Mouse (Mus musculus) liver, embryonic 13.5 days (tissue): ENCODE results near the gene Amz2. TPM values are rescaled to one million over a fixed set of nuclear protein-coding genes. Genes with fewer than 3 reads are reported as not detected.

ENCODE experiments used
- ATAC-seq: fragments of 200-750 bp; cut with Nextera tagmentation; 2 replicates; pipeline ENCODE4 v1.8.0; 2017; ENCODE audit warnings: low read depth, mild to moderate bottlenecking, moderate number of reproducible peaks, moderate library complexity
- DNase-seq: peaks from one replicate; pipeline ENCODE4 v3.0.0; 2022
- H3K27ac ChIP-seq: fragments of 300-500 bp; sonication (generic); 2 replicates; pipeline ENCODE4 v1.5.1; 2015; ENCODE audit warnings: moderate library complexity, mild to moderate bottlenecking, inconsistent platforms
- H3K27me3 ChIP-seq: fragments of 300-500 bp; sonication (generic); 2 replicates; pipeline ENCODE4 v1.6.1; 2015; ENCODE audit warnings: mild to moderate bottlenecking, inconsistent platforms
- H3K36me3 ChIP-seq: fragments of 300-500 bp; sonication (generic); 2 replicates; pipeline ENCODE4 v1.6.1; 2015; ENCODE audit warnings: mild to moderate bottlenecking, inconsistent platforms
- H3K4me1 ChIP-seq: fragments of 300-500 bp; sonication (generic); replicated peaks from 2 replicates; pipeline ENCODE4 v1.6.1; 2015; ENCODE audit warnings: inconsistent platforms
- H3K4me2 ChIP-seq: fragments of 300-500 bp; sonication (generic); 2 replicates; pipeline ENCODE4 v1.6.1; 2015; ENCODE audit warnings: inconsistent platforms, mild to moderate bottlenecking, moderate library complexity
- H3K4me3 ChIP-seq: fragments of 300-500 bp; sonication (generic); replicated peaks from 2 replicates; pipeline ENCODE4 v1.5.1; 2015; ENCODE audit warnings: mild to moderate bottlenecking, inconsistent platforms
- H3K9ac ChIP-seq: fragments of 300-500 bp; sonication (generic); 2 replicates; pipeline ENCODE4 v1.6.1; 2015; ENCODE audit warnings: mild to moderate bottlenecking, inconsistent platforms
- H3K9me3 ChIP-seq: fragments of 300-500 bp; sonication (generic); replicated peaks from 2 replicates; pipeline ENCODE4 v1.6.1; 2016; ENCODE audit warnings: inconsistent platforms
- WGBS: fragments of 180-500 bp; shearing (Covaris S2); methylation state at CpG from one replicate; pipeline ENCODE4 v1.1.7; 2015; ENCODE audit not compliant: insufficient replicate concordance; 5-methylcytosine and 5-hydroxymethylcytosine counted together
- polyA plus RNA-seq: library from polyadenylated mRNA; unstranded; fragments of >200 nt; fragmentation: Nextera tagmentation; extraction: Ambion mirVana; gene quantifications from 2 replicates; pipeline ENCODE4 v1.2.1, GENCODE M21; 2015

Gene Amz2
- polyA plus RNA-seq, 1 experiment from 2014 or later = 14.6 TPM

GRCm38 (mm10) chr11:109443468-109444263 lies 17.9 kb downstream of the Amz2 start:
- Histone ChIP-seq H3K9me3 (no peaks in the 10 kb centered on the region), H3K9ac (no peak overlapping the region), H3K4me1 (peaks cover 49% of the 10 kb centered on the region), H3K27ac (peak overlapping the region; percentile 50; the same call in 1 of the 2 replicates), H3K27me3 (no peaks in the 10 kb centered on the region), H3K4me3 (no peak overlapping the region), H3K4me2 (no peak overlapping the region), H3K36me3 (peaks cover 4% of the 10 kb centered on the region; the same call in 1 of the 2 replicates)
- DNase-seq = no peak
- ATAC-seq = peak; percentile 14; the same call in 1 of the 2 replicates
- WGBS = 66% methylated on average over 8 of the region's 8 CpGs

DNA sequence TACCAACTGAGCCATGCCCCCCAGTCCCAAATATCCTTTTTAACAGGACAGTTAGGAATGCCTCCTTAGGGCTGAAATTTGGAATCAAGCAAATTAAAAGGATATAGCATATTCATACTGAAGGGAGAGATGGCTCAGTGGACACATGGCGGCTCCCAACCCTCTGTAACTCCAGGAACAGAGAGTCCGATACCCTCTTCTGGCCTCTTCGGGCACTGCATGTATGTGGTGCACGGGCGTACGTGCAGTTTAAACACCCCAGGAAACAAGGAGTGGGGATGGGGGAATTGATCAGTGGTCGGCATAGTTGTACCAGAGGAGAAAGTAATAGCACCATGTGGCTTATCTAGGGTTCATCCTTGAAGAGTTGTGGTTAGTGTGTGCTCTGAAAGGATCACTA lies 18.9 kb downstream of the Amz2 start:
- H3K27me3 ChIP-seq = no peaks in the 10 kb centered on the region
- DNase-seq (no peak), ATAC-seq (no peak)
- H3K27ac ChIP-seq = no peak overlapping the region
- H3K4me3 ChIP-seq = no peak overlapping the region
- H3K9ac ChIP-seq = no peak overlapping the region
- peaks cover 12% of the 10 kb centered on the region for H3K36me3 ChIP-seq
- no peaks in the 10 kb centered on the region for H3K9me3 ChIP-seq
- peaks cover 45% of the 10 kb centered on the region for H3K4me1 ChIP-seq
- 45% methylated on average over 7 of the region's 7 CpGs for WGBS
- H3K4me2 ChIP-seq = no peak overlapping the region

GRCm38 (mm10) chr11:109445438-109446035 lies 19.8 kb downstream of the Amz2 start:
- peaks cover 20% of the 10 kb centered on the region for H3K36me3 ChIP-seq
- H3K27me3 ChIP-seq = no peaks in the 10 kb centered on the region
- ATAC-seq (peak; percentile 78), DNase-seq (no peak)
- H3K27ac ChIP-seq = no peak overlapping the region
- WGBS = 44% methylated on average over 13 of the region's 13 CpGs
- peaks cover 36% of the 10 kb centered on the region for H3K4me1 ChIP-seq
- no peak overlapping the region for H3K4me3 ChIP-seq
- H3K9ac ChIP-seq = 0 out of 2 replicates have a peak overlapping the region, but pooled peaks have one; percentile 18
- no peaks in the 10 kb centered on the region for H3K9me3 ChIP-seq
- no peak overlapping the region for H3K4me2 ChIP-seq

- WGBS = 60% methylated on average over 11 of the region's 11 CpGs
- ATAC-seq (peak; percentile 47; the same call in 1 of the 2 replicates), DNase-seq (no peak)
- Histone ChIP-seq H3K4me2 (no peak overlapping the region), H3K9me3 (no peaks in the 10 kb centered on the region), H3K27ac (no peak overlapping the region), H3K9ac (no peak overlapping the region), H3K4me3 (no peak overlapping the region), H3K36me3 (peaks cover 76% of the 10 kb centered on the region), H3K27me3 (no peaks in the 10 kb centered on the region), H3K4me1 (peaks cover 15% of the 10 kb centered on the region)
Measured at GRCm38 (mm10) chr11:109451169-109451568, 25.4 kb downstream of the Amz2 start.

DNA sequence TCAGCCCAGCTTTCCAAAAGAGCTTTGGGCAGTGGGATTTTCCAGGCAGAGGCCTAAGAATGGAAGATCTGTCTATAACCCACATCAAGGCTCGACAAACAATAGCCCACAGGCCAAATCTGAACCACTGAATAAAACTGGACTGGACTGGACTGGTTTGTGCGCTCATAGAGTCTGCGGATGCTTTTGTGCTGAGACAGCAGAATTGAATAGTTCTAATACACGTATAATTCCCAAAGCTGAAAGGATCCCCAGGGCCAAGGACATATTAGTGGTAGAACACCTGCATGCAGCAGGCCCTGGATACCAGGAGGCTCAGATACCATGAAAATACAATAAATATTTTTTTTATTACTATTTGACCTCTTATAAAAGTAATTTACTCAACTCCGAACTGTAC lies 30.5 kb downstream of the Amz2 start:
- H3K36me3 ChIP-seq = peaks cover 99% of the 10 kb centered on the region

DNA sequence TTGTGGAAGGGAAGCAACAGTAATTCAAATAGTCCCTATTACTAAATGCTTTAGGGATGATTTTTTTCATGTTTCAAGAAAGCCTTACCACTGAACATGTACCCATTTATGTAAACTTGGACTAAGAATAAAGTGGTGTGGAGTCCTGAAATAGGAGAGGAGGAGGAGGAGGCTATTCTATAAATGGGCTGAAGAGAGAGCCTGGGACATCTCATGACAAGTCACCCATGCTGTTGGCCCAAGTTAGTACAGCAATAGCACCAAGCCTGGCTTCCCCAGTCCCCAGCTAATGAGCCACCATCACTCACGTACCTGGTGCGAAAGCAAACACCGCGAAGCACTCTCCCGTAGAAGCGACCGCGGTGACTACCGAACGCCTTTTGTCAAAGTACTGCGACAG lies 32.4 kb downstream of the Amz2 start:
- 94% methylated on average over 11 of the region's 11 CpGs for WGBS
- Histone ChIP-seq H3K27me3 (no peaks in the 10 kb centered on the region), H3K27ac (no peak overlapping the region), H3K4me2 (no peak overlapping the region), H3K9me3 (no peaks in the 10 kb centered on the region), H3K36me3 (peaks cover 100% of the 10 kb centered on the region), H3K4me1 (peaks cover 20% of the 10 kb centered on the region; the same call in 1 of the 2 replicates), H3K4me3 (no peak overlapping the region), H3K9ac (no peak overlapping the region)
- ATAC-seq (no peak), DNase-seq (no peak)

More for the DNA sequence above, 30.5 kb downstream of the Amz2 start:
- DNase-seq (no peak), ATAC-seq (no peak)
- Histone ChIP-seq H3K9ac (no peak overlapping the region), H3K27ac (no peak overlapping the region), H3K4me3 (no peak overlapping the region), H3K27me3 (no peaks in the 10 kb centered on the region), H3K4me1 (peaks cover 9% of the 10 kb centered on the region), H3K4me2 (no peak overlapping the region), H3K9me3 (no peaks in the 10 kb centered on the region)
- 92% methylated on average over 5 of the region's 5 CpGs for WGBS

DNA sequence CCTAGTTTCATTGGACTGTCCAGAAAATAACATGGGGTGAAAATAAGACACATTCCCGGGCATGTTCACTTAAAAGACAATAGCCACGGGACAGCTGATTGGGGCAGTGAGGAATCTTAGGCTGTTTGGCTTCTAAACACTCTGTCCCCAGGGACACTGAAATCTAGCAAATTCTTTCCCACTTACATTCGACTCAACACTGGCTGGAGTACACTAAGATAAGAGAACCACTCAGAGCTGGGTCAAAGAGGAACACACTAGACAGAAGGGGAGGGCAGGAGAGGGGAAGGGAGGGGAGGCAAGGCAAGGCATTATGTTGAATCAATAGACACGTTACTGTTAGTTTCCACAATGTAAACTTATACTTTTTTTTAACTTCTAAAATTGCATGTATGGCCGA lies 34.8 kb downstream of the Amz2 start:
- H3K27me3 ChIP-seq = no peaks in the 10 kb centered on the region
- 52% methylated on average over 5 of the region's 5 CpGs for WGBS
- ATAC-seq = no peak
- H3K27ac ChIP-seq = peak overlapping the region; percentile 2; the same call in 1 of the 2 replicates
- H3K9me3 ChIP-seq = no peaks in the 10 kb centered on the region
- peaks cover 35% of the 10 kb centered on the region for H3K4me1 ChIP-seq
- H3K36me3 ChIP-seq = peaks cover 98% of the 10 kb centered on the region
- DNase-seq = no peak
- no peak overlapping the region for H3K9ac ChIP-seq
- H3K4me2 ChIP-seq = no peak overlapping the region
- H3K4me3 ChIP-seq = no peak overlapping the region

GRCm38 (mm10) chr11:109465068-109465467 lies 39.3 kb downstream of the Amz2 start:
- H3K27me3 ChIP-seq = no peaks in the 10 kb centered on the region
- H3K9ac ChIP-seq = peak overlapping the region; percentile 65
- ATAC-seq (peak; percentile 94), DNase-seq (peak; percentile 53)
- peak overlapping the region; percentile 86 for H3K27ac ChIP-seq
- H3K4me3 ChIP-seq = peak overlapping the region; percentile 25; the same call in 1 of the 2 replicates
- WGBS = 47% methylated on average over 4 of the region's 4 CpGs
- H3K4me1 ChIP-seq = peaks cover 76% of the 10 kb centered on the region
- H3K4me2 ChIP-seq = peak overlapping the region; percentile 47
- peaks cover 88% of the 10 kb centered on the region for H3K36me3 ChIP-seq
- H3K9me3 ChIP-seq = no peaks in the 10 kb centered on the region

DNA sequence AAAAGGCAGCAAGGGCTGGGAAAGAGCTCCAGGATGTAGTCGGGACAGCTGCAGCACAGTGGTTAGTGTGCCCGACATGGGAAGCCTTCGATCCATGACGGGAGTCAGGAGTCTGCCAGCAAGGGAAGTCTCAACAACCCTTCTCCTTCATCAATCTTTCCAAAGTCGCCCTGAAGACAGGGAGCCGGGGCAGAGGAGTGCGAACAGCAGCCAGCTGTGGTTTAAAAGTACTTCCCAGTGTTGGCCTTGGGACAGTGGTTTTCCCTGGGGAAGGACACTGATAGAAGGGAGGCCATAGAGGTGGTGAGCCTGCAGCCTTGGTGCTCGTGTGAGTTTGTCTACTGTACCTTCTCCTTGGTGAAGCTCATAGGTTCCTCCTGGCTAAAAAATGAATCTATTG lies 41.2 kb downstream of the Amz2 start:
- H3K9me3 ChIP-seq = no peaks in the 10 kb centered on the region
- peak overlapping the region; percentile 67 for H3K27ac ChIP-seq
- peak overlapping the region; percentile 22; the same call in 1 of the 2 replicates for H3K4me2 ChIP-seq
- H3K36me3 ChIP-seq = peaks cover 69% of the 10 kb centered on the region
- no peaks in the 10 kb centered on the region for H3K27me3 ChIP-seq
- WGBS = 84% methylated on average over 8 of the region's 8 CpGs
- H3K4me1 ChIP-seq = peaks cover 87% of the 10 kb centered on the region
- peak overlapping the region; percentile 23; the same call in 1 of the 2 replicates for H3K9ac ChIP-seq
- no peak overlapping the region; the same call in 1 of the 2 replicates for H3K4me3 ChIP-seq
- ATAC-seq (no peak), DNase-seq (no peak)

GRCm38 (mm10) chr11:109468133-109468532 lies 42.4 kb downstream of the Amz2 start:
- H3K4me1 ChIP-seq = peaks cover 75% of the 10 kb centered on the region
- peak overlapping the region; percentile 67 for H3K27ac ChIP-seq
- no peaks in the 10 kb centered on the region for H3K9me3 ChIP-seq
- 66% methylated on average over 5 of the region's 5 CpGs for WGBS
- 0 out of 2 replicates have a peak overlapping the region, but pooled peaks have one; percentile 96 for H3K4me2 ChIP-seq
- H3K4me3 ChIP-seq = no peak overlapping the region
- peak overlapping the region; percentile 7; the same call in 1 of the 2 replicates for H3K9ac ChIP-seq
- peaks cover 57% of the 10 kb centered on the region for H3K36me3 ChIP-seq
- H3K27me3 ChIP-seq = no peaks in the 10 kb centered on the region
- no peak for ATAC-seq
- no peak for DNase-seq

DNA sequence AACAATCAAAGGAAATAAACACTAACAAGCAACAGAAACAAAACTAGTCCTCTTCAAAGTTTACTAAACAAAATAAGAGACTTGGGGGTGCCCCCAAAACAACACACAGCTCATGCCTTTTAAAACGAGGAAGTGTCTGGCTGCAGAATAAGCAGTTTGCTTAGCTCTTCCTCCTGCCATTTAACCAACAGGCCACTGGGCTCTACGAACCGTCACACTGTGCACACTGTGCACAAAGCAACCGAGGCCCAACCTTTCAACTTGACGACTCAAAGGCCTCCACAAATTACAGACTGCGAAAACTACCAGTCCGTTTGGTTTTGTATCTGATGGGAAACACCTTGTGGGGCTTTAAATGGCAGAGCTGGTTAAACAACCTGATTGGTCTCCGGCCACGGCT lies 44.4 kb downstream of the Amz2 start:
- Histone ChIP-seq H3K27me3 (no peaks in the 10 kb centered on the region), H3K9me3 (no peaks in the 10 kb centered on the region), H3K36me3 (peaks cover 37% of the 10 kb centered on the region), H3K27ac (peak overlapping the region; percentile 97), H3K4me1 (peaks cover 74% of the 10 kb centered on the region), H3K4me2 (peak overlapping the region; percentile 96), H3K4me3 (peak overlapping the region; percentile 86), H3K9ac (peak overlapping the region; percentile 98)
- ATAC-seq (no peak), DNase-seq (peak; percentile 28)
- WGBS = 20% methylated on average over 9 of the region's 9 CpGs
